Mouse (Mus musculus) lung, postnatal 0 days (tissue): Measurements from ENCODE around the gene Habp2.

ENCODE experiments used
- CTCF ChIP-seq: IDR thresholded peaks from 2 replicates; pipeline ENCODE4 v1.5.1; 2016; ENCODE audit warnings: antibody characterized with exemption, mild to moderate bottlenecking
- EP300 ChIP-seq: IDR thresholded peaks from 2 replicates; pipeline ENCODE4 v1.6.1; 2016; ENCODE audit warnings: antibody characterized with exemption, mild to moderate bottlenecking, control low read depth

GRCm38 (mm10) chr19:56263696-56264095, 23.2 kb upstream of the Habp2 start:
- TF ChIP-seq EP300 = no peak
- TF ChIP-seq CTCF = no peak; the same call in 1 of the 2 replicates
